Mouse (Mus musculus): ENCODE data around the gene Ccer1.
"Not testable (repeated sequence)": the region's sequence is repeated elsewhere in the genome, so short reads cannot be mapped to it uniquely, and the experiment has no call there.

Gene Ccer1

GRCm38 (mm10) chr10:97692913-97693312 is at the start of gene Ccer1:
Gene Ccer1, plus strand, starts transcription at chr10:97693059.
- DNase-seq (ENCODE audit: low read depth, low spot score): peak; percentile 4

- DNase-seq (ENCODE audit: low read depth, low spot score): no peak
Measured at GRCm38 (mm10) chr10:97643768-97644167, 49.1 kb upstream of the Ccer1 start, which contains the start of gene Epyc. Gene Epyc, plus strand, starts transcription at chr10:97644068.

- no peak for DNase-seq (ENCODE audit: low read depth, low spot score)
Measured at GRCm38 (mm10) chr10:97650334-97650733, 42.5 kb upstream of the Ccer1 start.

GRCm38 (mm10) chr10:97659489-97659888 is 33.4 kb upstream of the Ccer1 start:
- DNase-seq (ENCODE audit: low read depth, low spot score): no peak

GRCm38 (mm10) chr10:97668656-97669055 is 24.2 kb upstream of the Ccer1 start:
- no peak for DNase-seq (ENCODE audit: low read depth, low spot score)

DNA sequence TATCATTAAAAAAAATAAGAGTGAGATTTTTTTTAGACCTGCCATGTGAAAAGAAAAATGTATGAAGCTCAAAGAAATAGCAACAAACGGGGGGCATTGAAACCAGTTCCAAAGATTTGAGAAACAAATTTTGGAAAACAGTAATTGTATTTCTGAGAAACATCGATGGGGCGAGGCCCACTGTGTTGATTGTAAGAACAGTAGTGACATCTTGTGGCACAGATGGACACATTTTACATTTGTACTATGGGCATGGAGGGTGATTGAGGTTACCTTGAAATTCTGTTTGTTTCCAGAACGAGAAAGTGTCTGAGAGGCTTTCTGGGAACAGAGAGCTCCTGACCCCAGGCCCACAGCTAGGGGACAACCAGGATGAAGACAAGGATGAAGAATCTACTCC is 22.7 kb upstream of the Ccer1 start:
- DNase-seq (ENCODE audit: low read depth, low spot score): no peak

GRCm38 (mm10) chr10:97673239-97673638 is 19.6 kb upstream of the Ccer1 start:
- no peak for DNase-seq (ENCODE audit: low read depth, low spot score)

DNA sequence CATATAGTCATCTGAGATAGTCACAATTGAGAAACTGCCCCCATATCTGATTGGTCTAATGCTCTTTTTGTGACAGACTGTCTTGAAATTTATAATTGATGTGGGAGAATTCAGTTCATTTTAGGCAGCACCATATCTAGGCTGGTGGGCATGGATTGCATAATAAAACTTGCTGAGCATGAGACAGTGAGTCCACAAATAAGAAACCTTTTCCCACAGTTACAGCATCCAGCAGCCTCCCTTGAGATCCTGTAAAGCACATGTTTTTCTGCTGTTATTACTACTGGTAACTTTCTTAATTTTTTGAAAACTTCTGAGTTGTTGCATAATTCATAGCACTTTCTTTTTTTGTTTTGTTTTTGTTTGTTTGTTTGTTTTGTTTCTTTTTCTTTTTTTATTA is 9.9 kb upstream of the Ccer1 start:
- DNase-seq (ENCODE audit: low read depth, low spot score): no peak

DNA sequence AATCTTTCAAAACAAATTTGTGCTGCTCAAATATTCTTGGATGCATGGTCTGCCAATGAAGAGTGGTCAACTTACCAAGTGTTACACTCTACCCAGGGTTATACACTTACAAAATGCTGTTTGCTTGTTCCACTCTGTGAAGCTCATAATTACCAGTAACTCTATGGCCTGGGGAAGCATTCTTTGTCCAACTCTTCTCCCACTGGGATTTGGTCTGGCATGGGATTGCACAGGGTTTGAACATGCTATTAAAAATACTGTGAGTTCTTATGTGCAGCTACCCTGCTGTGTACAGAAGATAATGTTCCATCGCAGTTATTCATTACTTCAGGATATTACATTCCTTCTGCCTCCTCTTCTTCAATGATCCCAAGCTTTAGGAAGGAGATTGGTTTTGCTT is 5.7 kb upstream of the Ccer1 start:
- no peak for DNase-seq (ENCODE audit: low read depth, low spot score)

GRCm38 (mm10) chr10:97689425-97689824 is 3.4 kb upstream of the Ccer1 start:
- no peak for DNase-seq (ENCODE audit: low read depth, low spot score)

- peak; percentile 18 for DNase-seq (ENCODE audit: low read depth, low spot score)
Measured at GRCm38 (mm10) chr10:97693398-97694135, 708 bp downstream of the Ccer1 start.

DNA sequence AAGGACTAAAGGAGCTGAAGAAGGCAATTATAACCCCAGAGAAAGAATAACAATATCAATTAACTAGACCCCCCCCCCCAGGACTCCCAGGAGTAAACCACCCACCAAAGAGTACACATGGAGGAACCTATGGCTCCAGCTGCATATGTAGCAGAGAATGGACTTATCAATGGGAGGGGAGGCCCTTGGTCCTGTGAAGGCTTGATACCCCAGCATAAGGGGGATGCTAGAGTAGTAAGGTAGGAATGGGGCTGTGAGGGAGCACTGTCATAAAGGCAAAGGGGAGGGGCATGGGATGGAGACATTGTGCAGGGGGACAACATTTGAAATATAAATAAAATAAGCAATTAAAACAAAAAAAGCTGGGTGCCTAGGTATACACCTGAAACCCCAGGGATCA is 9.5 kb downstream of the Ccer1 start:
- no peak for DNase-seq (ENCODE audit: low read depth, low spot score)

- peak; percentile 51 for DNase-seq (ENCODE audit: low read depth, low spot score)
Measured at GRCm38 (mm10) chr10:97704562-97704961, 11.7 kb downstream of the Ccer1 start.

DNA sequence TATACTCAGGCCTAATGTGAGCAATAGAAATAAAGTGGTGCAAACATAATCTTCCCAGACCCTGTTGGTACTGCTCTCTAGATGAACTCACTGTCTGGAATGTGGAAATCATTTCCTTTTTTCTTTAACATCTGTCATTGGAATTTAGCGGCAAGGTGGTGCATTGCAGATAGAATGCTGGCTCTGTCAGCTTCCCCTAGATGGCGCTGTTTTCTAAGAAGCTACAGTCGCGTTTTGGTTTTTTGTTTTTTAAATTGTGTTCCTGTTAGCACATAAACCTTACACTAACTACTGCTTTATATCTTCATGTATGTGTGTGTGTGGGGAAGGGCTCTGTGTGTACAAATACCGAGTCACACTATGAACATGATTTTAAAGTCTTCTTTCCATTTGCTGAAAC is 19.8 kb downstream of the Ccer1 start:
- DNase-seq (ENCODE audit: low read depth, low spot score): peak; percentile 65

DNA sequence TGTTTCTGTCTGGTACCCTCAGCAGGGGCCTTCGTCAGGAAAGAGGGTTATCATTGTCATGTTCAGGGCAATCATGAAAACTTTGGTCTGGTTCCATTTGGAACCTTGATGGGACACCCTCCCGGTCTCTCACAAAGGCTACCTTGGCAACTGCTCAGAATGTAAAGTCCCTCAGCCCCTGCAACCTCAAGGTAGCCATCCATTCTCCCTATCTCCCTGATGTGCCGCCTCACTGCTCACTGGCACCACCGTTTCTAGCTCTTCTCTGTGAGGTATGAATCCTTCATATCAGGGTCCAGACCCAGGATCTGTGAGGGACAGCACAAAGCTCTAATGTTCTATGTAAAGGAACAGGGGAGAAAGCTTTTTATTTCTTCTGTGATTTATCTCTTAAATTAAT is 21.7 kb downstream of the Ccer1 start:
- no peak for DNase-seq (ENCODE audit: low read depth, low spot score)

DNA sequence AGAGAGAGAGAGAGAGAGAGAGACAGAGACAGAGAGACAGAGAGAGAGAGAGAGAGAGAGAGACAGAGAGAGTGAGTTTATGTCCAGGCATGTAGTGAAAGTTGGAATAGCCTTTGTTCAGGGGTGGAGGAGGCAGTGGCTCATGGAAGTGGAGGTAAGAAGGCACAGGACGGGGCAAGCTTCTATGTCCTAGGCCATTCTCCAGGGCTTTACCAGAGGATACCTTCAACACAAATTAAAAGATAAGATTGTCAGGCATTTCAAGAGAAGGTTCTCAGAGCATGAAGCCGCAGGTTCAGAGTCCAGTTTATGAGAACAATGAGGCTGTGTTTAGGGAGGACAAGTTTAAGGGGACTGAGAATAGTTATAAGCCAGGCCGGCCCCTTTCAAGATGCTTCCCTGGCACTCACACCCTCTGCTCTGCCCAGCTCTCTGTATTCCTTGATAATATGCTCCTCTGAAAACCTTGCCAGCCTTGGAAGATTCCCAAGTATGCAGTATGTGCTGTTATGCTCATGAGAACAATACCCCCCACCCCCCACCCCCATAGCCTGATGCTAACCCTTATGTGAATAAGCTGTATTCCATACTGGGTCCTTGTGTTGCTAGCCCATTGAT is 22.5 kb downstream of the Ccer1 start:
- no peak for DNase-seq (ENCODE audit: low read depth, low spot score)

GRCm38 (mm10) chr10:97717233-97717632 is 24.4 kb downstream of the Ccer1 start:
- no peak for DNase-seq (ENCODE audit: low read depth, low spot score)

- DNase-seq (ENCODE audit: low read depth, low spot score): no peak
Measured at GRCm38 (mm10) chr10:97718021-97718420, 25.2 kb downstream of the Ccer1 start.

GRCm38 (mm10) chr10:97720625-97721024 is 27.8 kb downstream of the Ccer1 start:
- no peak for DNase-seq (ENCODE audit: low read depth, low spot score)

DNA sequence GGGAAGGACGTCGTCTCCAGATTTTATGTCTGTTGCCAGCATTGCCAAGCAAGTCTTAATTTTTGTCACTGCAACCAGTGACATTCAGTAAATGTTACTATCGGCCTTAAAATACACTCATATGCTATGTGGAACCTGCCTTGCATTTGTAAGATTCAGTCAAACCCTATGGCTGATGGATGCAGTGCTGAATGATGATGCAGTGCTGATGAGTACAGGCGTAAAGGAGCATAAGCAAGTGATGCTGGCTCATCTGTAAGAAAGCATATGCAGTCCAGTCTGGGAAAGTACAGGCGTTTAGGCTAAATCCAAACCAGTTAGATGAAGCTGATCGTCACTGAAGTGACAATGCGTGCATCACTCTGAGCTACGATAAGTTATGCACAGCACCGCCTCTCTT is 29.9 kb downstream of the Ccer1 start:
- no peak for DNase-seq (ENCODE audit: low read depth, low spot score)

GRCm38 (mm10) chr10:97725929-97726328 is 33.1 kb downstream of the Ccer1 start:
- no peak for DNase-seq (ENCODE audit: low read depth, low spot score)

DNA sequence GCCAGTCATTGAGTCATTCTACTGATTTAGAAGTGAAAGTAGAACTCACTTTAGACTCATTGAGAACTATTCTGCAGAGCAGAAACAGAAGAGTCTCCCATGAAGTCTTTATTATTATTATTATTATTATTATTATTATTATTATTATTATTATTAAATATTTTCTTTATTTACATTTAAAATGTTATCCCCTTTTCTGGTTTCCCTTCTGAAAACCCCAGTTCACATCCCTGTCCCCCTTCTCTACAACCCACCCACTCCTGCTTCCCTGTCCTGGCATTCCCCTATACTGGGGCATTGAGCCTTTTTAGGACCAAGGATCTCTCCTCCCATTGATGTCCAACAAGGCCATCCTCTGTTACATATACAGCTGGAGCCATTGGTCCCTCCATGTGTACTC is 33.8 kb downstream of the Ccer1 start, which contains the start of gene C030005K15Rik:
C030005K15Rik (minus strand) TSS at position 101 of the 400 bp plus-strand sequence.
- DNase-seq (ENCODE audit: low read depth, low spot score): not testable (repeated sequence)

Data from ZHBTc4 (cell line).